Mouse (Mus musculus) hindbrain, postnatal 0 days (tissue): ENCODE results near the gene Gpr143. TPM values are rescaled to one million over a fixed set of nuclear protein-coding genes. Genes with fewer than 3 reads are reported as not detected.
A peak's percentile ranks its signal among the peaks of the same experiment; 100 is the strongest.

Source experiments
- ATAC-seq: fragments of 200-750 bp; cut with Nextera tagmentation; 2 replicates; pipeline ENCODE4 v1.8.0; 2017; ENCODE audit warnings: mild to moderate bottlenecking, moderate TSS enrichment, moderate library complexity
- DNase-seq: peaks from one replicate; pipeline ENCODE4 v3.0.0-alpha.2; 2015; ENCODE audit warnings: low spot score
- H3K27ac ChIP-seq: fragments of 300-500 bp; sonication (generic); 2 replicates; pipeline ENCODE4 v1.5.1; 2014; ENCODE audit warnings: mild to moderate bottlenecking
- H3K27me3 ChIP-seq: fragments of 300-500 bp; sonication (generic); 2 replicates; pipeline ENCODE4 v1.6.1; 2014; ENCODE audit warnings: low read length, mixed read lengths; ENCODE audit not compliant: insufficient read depth
- H3K36me3 ChIP-seq: fragments of 300-500 bp; sonication (generic); 2 replicates; pipeline ENCODE4 v1.6.1; 2014; ENCODE audit warnings: low read length, mixed read lengths; ENCODE audit not compliant: insufficient read depth
- H3K4me1 ChIP-seq: fragments of 300-500 bp; sonication (generic); 2 replicates; pipeline ENCODE4 v1.6.1; 2014; ENCODE audit warnings: antibody characterized with exemption, low read length, mixed read lengths; ENCODE audit not compliant: insufficient read depth
- H3K4me2 ChIP-seq: fragments of 300-500 bp; sonication (generic); 2 replicates; pipeline ENCODE4 v1.6.1; 2014; ENCODE audit warnings: low read depth, mild to moderate bottlenecking, low read length, moderate library complexity, mixed read lengths
- H3K4me3 ChIP-seq: fragments of 300-500 bp; sonication (generic); 2 replicates; pipeline ENCODE4 v1.5.1; 2014; ENCODE audit warnings: low read length
- H3K9ac ChIP-seq: fragments of 300-500 bp; sonication (generic); replicated peaks from 2 replicates; pipeline ENCODE4 v1.6.1; 2014; ENCODE audit warnings: mild to moderate bottlenecking, low read length, moderate library complexity, mixed read lengths
- H3K9me3 ChIP-seq: fragments of 300-500 bp; sonication (generic); 2 replicates; pipeline ENCODE4 v1.6.1; 2016; ENCODE audit warnings: low read length, mixed read lengths
- CTCF ChIP-seq: IDR thresholded peaks from 2 replicates; pipeline ENCODE4 v1.5.1; 2016; ENCODE audit warnings: antibody characterized with exemption, control low read depth, low read depth
- WGBS: fragments of 180-500 bp; shearing (Covaris S2); extraction: QIAGEN DNeasy Blood & Tissue Kit; methylation state at CpG from one replicate; pipeline ENCODE4 v1.1.7; 2014; 5-methylcytosine and 5-hydroxymethylcytosine counted together
- polyA plus RNA-seq: library from polyadenylated mRNA; unstranded; fragments of >200 nt; fragmentation: Nextera tagmentation; extraction: Ambion mirVana; gene quantifications from 2 replicates; pipeline ENCODE4 v1.2.1, GENCODE M21; 2015
- total RNA-seq: library from RNA; depleted of rRNA; stranded (reverse); fragments of >200 nt; gene quantifications from 2 replicates; pipeline ENCODE4 v1.2.3, GENCODE M21; 2014; rRNA removed

Gene Gpr143
- total RNA-seq (1.6 TPM in 1 of 2 replicates, not detected in the other), polyA plus RNA-seq (0.25 and 0.37 TPM in 2 replicates)

- 25% methylated on average over 26 of the region's 26 CpGs for WGBS
- TF ChIP-seq CTCF, result no peak
- no peak within 1 kb of the TSS; the same call in 1 of the 2 replicates for H3K9ac ChIP-seq
Measured at GRCm38 (mm10) chrX:152781720-152782403, at the start of gene Gpr143. Gpr143 (plus strand) TSS chrX:152781921.

GRCm38 (mm10) chrX:152735283-152735682 is 46.4 kb upstream of the Gpr143 start:
- no peak overlapping the region for H3K4me3 ChIP-seq
- DNase-seq, result no peak
- no peak for TF ChIP-seq CTCF

More at GRCm38 (mm10) chrX:152781720-152782403, at the start of gene Gpr143:
- Histone ChIP-seq H3K27ac (no peak within 1 kb of the TSS), H3K4me2 (peak within 1 kb of the TSS; percentile 52), H3K27me3 (no peaks in the 10 kb centered on the region), H3K9me3 (no peaks in the 10 kb centered on the region), H3K36me3 (no peaks in the 10 kb centered on the region), H3K4me1 (no peaks in the 10 kb centered on the region; the same call in 1 of the 2 replicates), H3K4me3 (peak within 1 kb of the TSS; percentile 17; the same call in 1 of the 2 replicates)
- ATAC-seq, result peak; percentile 62; the same call in 1 of the 2 replicates
- DNase-seq, result peak; percentile 2

GRCm38 (mm10) chrX:152738191-152738590 is 43.5 kb upstream of the Gpr143 start:
- Histone ChIP-seq H3K4me3 (no peak overlapping the region), H3K4me1 (no peaks in the 10 kb centered on the region), H3K27me3 (no peaks in the 10 kb centered on the region; the same call in 1 of the 2 replicates), H3K4me2 (no peak overlapping the region), H3K27ac (no peak overlapping the region), H3K9ac (no peak overlapping the region), H3K36me3 (no peaks in the 10 kb centered on the region), H3K9me3 (no peaks in the 10 kb centered on the region)
- WGBS, result 65% methylated on average over 2 of the region's 2 CpGs
- ATAC-seq (no peak), DNase-seq (no peak)
- no peak for TF ChIP-seq CTCF

More at GRCm38 (mm10) chrX:152735283-152735682, 46.4 kb upstream of the Gpr143 start:
- Histone ChIP-seq H3K9me3 (no peaks in the 10 kb centered on the region), H3K9ac (no peak overlapping the region), H3K27me3 (no peaks in the 10 kb centered on the region; the same call in 1 of the 2 replicates), H3K4me1 (no peaks in the 10 kb centered on the region), H3K4me2 (no peak overlapping the region), H3K36me3 (no peaks in the 10 kb centered on the region), H3K27ac (no peak overlapping the region)
- no peak for ATAC-seq

- WGBS, result 65% methylated on average over 4 of the region's 4 CpGs
- no peaks in the 10 kb centered on the region for H3K4me1 ChIP-seq
- H3K36me3 ChIP-seq, result no peaks in the 10 kb centered on the region
- TF ChIP-seq CTCF, result no peak
- no peaks in the 10 kb centered on the region; the same call in 1 of the 2 replicates for H3K27me3 ChIP-seq
- no peak overlapping the region for H3K27ac ChIP-seq
- H3K9me3 ChIP-seq, result no peaks in the 10 kb centered on the region
- H3K4me3 ChIP-seq, result no peak overlapping the region
- no peak for DNase-seq
- H3K9ac ChIP-seq, result no peak overlapping the region
- ATAC-seq, result no peak
- H3K4me2 ChIP-seq, result no peak overlapping the region
Measured at GRCm38 (mm10) chrX:152738759-152739368, 42.9 kb upstream of the Gpr143 start.

- Histone ChIP-seq H3K9ac (no peak overlapping the region), H3K4me3 (no peak overlapping the region), H3K27me3 (no peaks in the 10 kb centered on the region; the same call in 1 of the 2 replicates), H3K36me3 (no peaks in the 10 kb centered on the region), H3K27ac (no peak overlapping the region), H3K4me1 (no peaks in the 10 kb centered on the region), H3K9me3 (no peaks in the 10 kb centered on the region), H3K4me2 (no peak overlapping the region)
- DNase-seq (no peak), ATAC-seq (no peak)
- no peak for TF ChIP-seq CTCF
Measured at GRCm38 (mm10) chrX:152743642-152744041, 38.1 kb upstream of the Gpr143 start.

GRCm38 (mm10) chrX:152745925-152746324 is 35.8 kb upstream of the Gpr143 start:
- no peaks in the 10 kb centered on the region for H3K9me3 ChIP-seq
- ATAC-seq (no peak), DNase-seq (no peak)
- no peak overlapping the region for H3K4me2 ChIP-seq
- 45% methylated on average over 2 of the region's 2 CpGs for WGBS
- no peak overlapping the region for H3K27ac ChIP-seq
- H3K4me3 ChIP-seq, result no peak overlapping the region
- H3K27me3 ChIP-seq, result no peaks in the 10 kb centered on the region
- no peaks in the 10 kb centered on the region for H3K36me3 ChIP-seq
- no peak overlapping the region for H3K9ac ChIP-seq
- H3K4me1 ChIP-seq, result no peaks in the 10 kb centered on the region
- TF ChIP-seq CTCF, result no peak
